Mouse (Mus musculus): ENCODE data around the gene Tbk1.

Gene Tbk1

GRCm38 (mm10) chr10:121586675-121587370 lies at the start of gene Tbk1:
Tbk1 (minus strand) TSS chr10:121586787.
- peak; percentile 92 for DNase-seq (ENCODE audit: low spot score in 2 of 2)

GRCm38 (mm10) chr10:121636276-121636675 lies 49.7 kb upstream of the Tbk1 start:
- DNase-seq (ENCODE audit: low spot score in 2 of 2), result no peak

DNA sequence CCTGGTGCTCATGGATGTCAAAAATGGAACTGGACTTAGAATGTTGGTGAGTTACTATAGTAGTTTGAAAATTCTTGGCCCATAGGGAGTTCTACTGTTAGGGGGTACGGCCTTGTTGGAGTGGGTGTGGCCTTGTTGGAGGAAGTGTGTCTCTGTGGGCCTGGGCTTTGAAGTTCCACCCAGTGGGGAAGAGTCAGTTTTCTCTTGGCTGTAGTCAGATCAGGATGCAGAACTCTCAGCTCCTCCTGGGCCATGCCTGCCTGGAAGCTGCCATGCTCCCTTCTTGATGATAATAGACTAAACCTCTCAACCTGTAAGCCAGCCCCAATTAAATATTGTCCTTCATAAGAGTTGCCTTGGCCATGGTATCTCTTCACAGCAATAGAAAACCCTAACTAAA lies 47.6 kb upstream of the Tbk1 start:
- no peak for DNase-seq (ENCODE audit: low spot score in 2 of 2)

GRCm38 (mm10) chr10:121628561-121629040 lies 42.0 kb upstream of the Tbk1 start:
- no peak for DNase-seq (ENCODE audit: low spot score in 2 of 2)

DNA sequence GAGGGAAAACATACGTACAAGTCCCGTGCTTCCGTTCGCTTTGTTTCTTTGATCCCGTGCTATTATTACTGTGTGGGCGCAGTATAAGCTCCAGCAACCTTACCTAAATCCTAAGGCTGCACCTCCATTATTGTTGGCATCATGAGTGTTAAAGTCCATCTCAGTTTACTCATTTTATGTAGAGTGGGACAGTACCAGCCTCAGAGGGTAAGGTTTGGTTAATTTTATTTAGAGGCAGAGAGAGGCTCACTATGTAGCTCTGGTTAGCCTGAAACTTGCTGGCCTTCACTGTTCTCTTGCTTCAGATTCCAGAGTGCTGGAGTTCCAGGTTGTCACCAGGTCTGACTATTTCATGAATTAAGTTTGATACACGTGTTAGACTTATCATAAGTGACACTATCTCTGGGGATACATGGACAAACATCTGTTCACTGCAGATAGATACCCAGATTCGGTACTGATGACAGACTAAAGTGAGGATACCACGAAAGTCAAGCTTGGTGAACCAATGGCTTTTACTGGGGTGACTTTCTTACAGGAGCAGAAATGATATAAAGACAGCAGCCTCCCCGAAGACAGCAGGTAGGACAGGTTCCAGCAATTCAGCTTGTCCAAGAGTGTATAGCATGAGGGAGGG lies 40.7 kb upstream of the Tbk1 start:
- no peak for DNase-seq (ENCODE audit: low spot score in 2 of 2)

DNA sequence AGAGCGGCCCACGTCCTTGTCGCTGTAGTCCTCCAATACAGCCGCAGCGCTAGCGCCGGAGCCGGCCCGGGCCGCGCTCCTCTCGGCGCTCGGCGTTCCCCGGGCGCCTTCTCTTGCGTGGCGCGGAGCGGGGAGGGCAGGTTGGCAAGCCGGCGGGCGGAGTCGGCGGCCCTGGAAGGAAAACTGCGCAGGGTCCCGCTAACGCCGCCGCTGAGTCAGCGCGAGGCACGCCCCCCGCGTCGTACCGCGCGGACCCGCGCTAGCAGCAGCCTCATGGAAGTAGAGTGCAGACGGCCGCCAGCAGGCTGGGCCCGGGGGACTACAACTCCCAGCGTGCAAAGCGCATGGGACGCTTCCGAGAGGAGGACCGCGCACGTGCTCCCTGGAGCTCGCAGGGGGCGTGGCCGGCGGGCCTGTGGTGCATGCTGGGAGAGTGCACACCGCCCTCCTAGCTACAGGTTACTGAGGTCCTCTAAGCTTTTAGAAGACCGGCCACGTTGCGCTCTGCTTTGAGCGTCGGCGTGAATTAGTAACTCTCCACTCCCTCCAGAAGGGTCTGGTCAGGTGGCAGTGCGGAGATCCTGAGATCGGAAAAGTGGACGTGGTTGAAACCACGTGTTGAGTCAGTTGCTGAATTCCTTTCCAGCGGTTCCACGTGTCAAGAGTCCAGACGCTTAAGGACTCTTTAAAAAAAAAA lies 39.7 kb upstream of the Tbk1 start, which contains the start of gene Xpot:
TSS of gene Xpot (minus strand) at position 147 of the 697 bp plus-strand sequence.
- DNase-seq (ENCODE audit: low spot score in 2 of 2), result peak; percentile 98 to 99

GRCm38 (mm10) chr10:121625407-121626185 lies 39.0 kb upstream of the Tbk1 start:
- no peak for DNase-seq (ENCODE audit: low spot score in 2 of 2)

GRCm38 (mm10) chr10:121625006-121625405 lies 38.4 kb upstream of the Tbk1 start:
- DNase-seq (ENCODE audit: low spot score in 2 of 2), result no peak

- DNase-seq (ENCODE audit: low spot score in 2 of 2), result no peak
Measured at GRCm38 (mm10) chr10:121623670-121624069, 37.1 kb upstream of the Tbk1 start.

DNA sequence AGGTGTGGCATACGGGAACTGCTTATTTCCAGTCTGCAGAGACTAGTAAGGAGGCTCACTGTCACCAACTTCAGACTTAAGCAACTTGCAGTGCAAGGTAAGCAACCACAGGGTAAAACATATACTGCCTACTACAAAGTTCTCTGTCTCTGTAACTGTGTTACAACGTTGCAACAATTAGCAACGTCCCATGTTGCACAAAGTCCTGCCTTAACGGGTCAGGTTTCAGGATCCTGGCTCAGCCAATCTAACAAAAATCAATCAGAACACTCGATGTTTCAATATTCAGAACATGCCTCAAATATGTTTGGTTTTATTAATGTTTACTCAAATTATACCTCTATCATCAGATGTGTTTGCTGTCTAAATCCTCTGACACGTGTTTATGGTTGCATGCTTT lies 35.8 kb upstream of the Tbk1 start:
- no peak for DNase-seq (ENCODE audit: low spot score in 2 of 2)

DNA sequence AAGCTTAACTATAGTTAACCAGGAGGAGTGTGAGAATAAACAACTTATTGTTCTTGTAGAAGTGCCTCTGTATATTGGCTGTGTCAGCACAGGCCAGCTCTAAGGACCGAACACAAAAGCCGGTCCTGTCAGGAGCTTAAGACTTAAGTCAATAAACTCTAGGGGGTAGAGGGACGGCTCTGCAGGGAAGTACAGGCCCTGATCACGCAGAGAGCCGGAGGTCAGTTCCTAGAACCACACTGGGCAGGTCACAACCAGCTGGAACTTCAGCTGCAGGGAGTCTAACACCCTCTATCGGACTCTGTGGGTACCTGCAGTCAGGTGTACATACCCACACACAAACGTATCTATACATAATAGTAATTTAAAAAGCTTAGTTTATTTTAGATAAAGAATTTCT lies 29.3 kb upstream of the Tbk1 start:
- no peak for DNase-seq (ENCODE audit: low spot score in 2 of 2)

GRCm38 (mm10) chr10:121615146-121615870 lies 28.7 kb upstream of the Tbk1 start:
- no peak for DNase-seq (ENCODE audit: low spot score in 2 of 2)

GRCm38 (mm10) chr10:121613570-121613969 lies 27.0 kb upstream of the Tbk1 start:
- no peak for DNase-seq (ENCODE audit: low spot score in 2 of 2)

GRCm38 (mm10) chr10:121612448-121612847 lies 25.9 kb upstream of the Tbk1 start:
- no peak for DNase-seq (ENCODE audit: low spot score in 2 of 2)

GRCm38 (mm10) chr10:121611587-121611986 lies 25.0 kb upstream of the Tbk1 start:
- DNase-seq (ENCODE audit: low spot score in 2 of 2), result no peak

GRCm38 (mm10) chr10:121608177-121608576 lies 21.6 kb upstream of the Tbk1 start:
- DNase-seq (ENCODE audit: low spot score in 2 of 2), result no peak

DNA sequence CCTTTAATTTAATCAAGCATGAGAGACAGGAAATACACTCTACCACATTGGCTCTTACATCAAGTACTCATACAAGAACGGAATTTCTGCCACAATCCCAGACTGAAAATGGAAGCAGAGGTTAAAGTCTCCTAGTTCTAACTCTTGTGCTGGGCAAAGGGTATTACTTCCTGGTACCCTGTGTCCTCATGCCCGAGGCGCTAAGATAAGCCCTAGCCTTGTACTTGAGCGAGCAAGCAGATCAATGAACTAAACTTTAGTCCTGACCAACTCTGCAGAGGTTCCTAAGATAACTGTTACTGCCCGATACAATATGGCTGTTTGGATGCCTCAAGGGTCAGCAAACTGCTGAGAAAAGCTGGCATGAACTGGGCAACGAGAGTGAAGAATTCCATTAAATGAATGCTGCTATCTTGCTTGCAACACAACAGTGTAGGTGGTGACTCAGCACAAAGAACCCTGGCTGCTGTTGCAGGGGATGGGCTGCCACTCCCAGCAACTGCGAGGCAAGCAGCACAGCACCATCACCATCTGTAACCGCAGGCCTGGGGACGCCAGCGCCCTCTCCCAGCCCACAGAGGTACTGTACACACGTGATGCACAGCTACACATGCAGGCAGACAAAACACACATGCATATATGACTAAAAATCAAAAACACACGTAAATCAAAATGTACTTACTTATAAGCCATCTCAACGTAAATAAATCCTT lies 18.2 kb upstream of the Tbk1 start:
- no peak for DNase-seq (ENCODE audit: low spot score in 2 of 2)

DNA sequence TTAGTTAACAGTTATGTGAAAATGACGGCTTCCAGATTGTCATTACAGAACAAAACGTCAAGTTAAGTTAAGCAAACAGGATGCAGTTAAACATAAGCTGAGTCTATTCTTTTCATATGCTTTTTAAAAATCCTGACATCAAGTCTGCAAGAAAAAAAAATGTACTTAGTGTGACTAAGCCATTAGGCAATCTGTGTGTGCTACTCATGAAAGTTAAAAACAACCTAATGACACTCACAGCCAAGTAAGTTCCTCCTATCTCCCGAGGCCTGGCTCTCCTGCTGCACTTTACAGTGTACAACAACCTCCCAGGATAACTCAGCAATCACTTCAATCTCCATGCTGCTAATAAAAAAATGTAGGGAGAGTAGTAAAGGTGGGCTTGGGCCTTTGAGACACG lies 17.0 kb upstream of the Tbk1 start:
- DNase-seq (ENCODE audit: low spot score in 2 of 2), result no peak

DNA sequence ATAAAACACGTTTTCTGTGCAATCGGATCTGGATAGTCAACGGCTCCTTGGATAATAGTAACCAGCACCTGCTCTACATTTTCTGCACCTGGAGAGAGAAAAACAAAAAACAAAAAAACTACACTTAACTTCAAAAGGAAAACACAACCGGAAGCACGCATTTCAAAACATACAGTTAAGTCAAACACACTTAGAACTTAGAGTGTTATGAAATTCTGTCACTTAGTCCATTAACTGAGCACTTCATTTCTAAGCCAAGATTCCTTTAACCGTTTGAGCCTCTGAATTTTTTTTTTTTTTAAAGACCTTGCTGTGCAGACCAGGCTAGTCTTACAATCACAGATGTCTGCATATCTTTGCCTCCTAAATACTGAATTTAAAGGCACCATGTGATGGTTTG lies 14.7 kb upstream of the Tbk1 start:
- no peak for DNase-seq (ENCODE audit: low spot score in 2 of 2)

DNA sequence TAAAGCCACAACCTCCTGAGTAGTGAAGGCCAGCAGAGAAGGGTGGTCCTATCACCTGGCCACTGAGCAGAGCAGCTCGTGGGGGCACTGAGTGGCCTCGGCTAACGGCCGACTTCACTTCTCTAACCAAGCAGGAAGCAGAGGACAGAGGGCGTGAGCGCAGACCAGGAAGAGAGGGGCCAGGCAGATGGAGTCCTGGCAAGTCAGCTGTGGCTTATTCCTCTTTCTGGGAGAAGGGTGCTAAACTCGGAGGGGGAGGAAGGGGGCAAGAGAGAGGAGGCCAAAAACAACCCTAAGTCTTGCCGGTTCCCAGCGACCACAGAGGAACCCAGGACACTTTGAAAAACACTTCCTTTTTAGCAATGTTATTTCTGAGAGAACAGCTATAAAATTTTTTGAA lies 10.0 kb upstream of the Tbk1 start:
- no peak for DNase-seq (ENCODE audit: low spot score in 2 of 2)

- DNase-seq (ENCODE audit: low spot score in 2 of 2), result no peak
Measured at GRCm38 (mm10) chr10:121591106-121591505, 4.5 kb upstream of the Tbk1 start.
